18 mouse cellular contexts compared by ENCODE assay signal in genomic region chr19:12585310-12585709, GRCm38 (mm10). TPM values are rescaled to one million over a fixed set of nuclear protein-coding genes. Genes with fewer than 3 reads are reported as not detected.
DNase-seq lines count a peak whose midpoint lies in the region; ATAC-seq and TF ChIP-seq lines count a peak whose summit lies in the region.
"Had no signal": no experiment of that assay in that cellular context is flagged by ENCODE, and none has a peak within 500 bp of the region (broad histone marks: within the 10 kb centered on the region; RNA-seq: fewer than 3 reads in every experiment).

No protein-coding gene starts in this region.

- peaks cover 90% of the 10 kb centered on the region for H3K79me2 ChIP-seq in macrophage (ENCODE audit: inconsistent target)

- no peak for TF ChIP-seq POLR2A in spleen, adult 2 months (IDR thresholded peaks at IDR 0.05; ENCODE audit: low read depth, low read length)

- no peak overlapping the region for H3K4me2 ChIP-seq in heart, embryonic 12.5 days
- no peak overlapping the region for H3K4me2 ChIP-seq in hindbrain, postnatal 0 days (ENCODE audit: low read depth, low read length)
- H3K4me2 ChIP-seq: forebrain, embryonic 15.5 days; midbrain, embryonic 13.5 days had no signal

- no peak for ATAC-seq in heart, embryonic 12.5 days (ENCODE audit: insufficient number of reproducible peaks, low FRiP score)
- ATAC-seq in hindbrain, postnatal 0 days: no peak
- ATAC-seq: forebrain, embryonic 15.5 days; midbrain, embryonic 13.5 days had no signal

- 59% methylated on average over 4 of the region's 4 CpGs for WGBS in heart, embryonic 12.5 days
- 53% methylated on average over 4 of the region's 4 CpGs for WGBS in spleen, adult 2 months
- WGBS in macrophage (ENCODE audit: missing documents): 8% methylated on average over 4 of the region's 4 CpGs
- 81% methylated on average over 4 of the region's 4 CpGs for WGBS in hindbrain, postnatal 0 days

- no peaks in the 10 kb centered on the region for H3K9me3 ChIP-seq in heart, embryonic 12.5 days (replicated peaks)
- no peaks in the 10 kb centered on the region for H3K9me3 ChIP-seq in hindbrain, postnatal 0 days (ENCODE audit: low read length)
- H3K9me3 ChIP-seq: embryonic facial prominence, embryonic 10.5 days; forebrain, embryonic 15.5 days; midbrain, embryonic 13.5 days had no signal

- H3K36me3 ChIP-seq in heart, embryonic 12.5 days: peaks cover 16% of the 10 kb centered on the region; the same call in 1 of the 2 replicates
- peaks cover 24% of the 10 kb centered on the region for H3K36me3 ChIP-seq in spleen, adult 2 months (ENCODE audit: control insufficient read depth, insufficient read depth, low read length)
- H3K36me3 ChIP-seq in macrophage (ENCODE audit: inconsistent target): 0 out of 2 replicates have a peak, but pooled peaks cover 12% of the 10 kb centered on the region
- H3K36me3 ChIP-seq in hindbrain, postnatal 0 days (ENCODE audit: insufficient read depth, low read length): no peaks in the 10 kb centered on the region
- H3K36me3 ChIP-seq: forebrain, embryonic 15.5 days had no signal

- no peak overlapping the region for H3K9ac ChIP-seq in heart, embryonic 12.5 days
- no peak overlapping the region for H3K9ac ChIP-seq in hindbrain, postnatal 0 days (replicated peaks; ENCODE audit: low read length)
- H3K9ac ChIP-seq: forebrain, embryonic 15.5 days; midbrain, embryonic 13.5 days had no signal

- no peak for TF ChIP-seq CTCF in spleen, adult 2 months (IDR thresholded peaks at IDR 0.05; ENCODE audit: extremely low read depth, insufficient read depth, insufficient read length, insufficient replicate concordance)
- TF ChIP-seq CTCF in hindbrain, postnatal 0 days (IDR thresholded peaks at IDR 0.05; ENCODE audit: low read depth): no peak

- no peaks in the 10 kb centered on the region for H3K4me1 ChIP-seq in heart, embryonic 12.5 days (replicated peaks)
- H3K4me1 ChIP-seq in spleen, adult 2 months (ENCODE audit: control insufficient read depth, insufficient read depth, insufficient read length): no peaks in the 10 kb centered on the region; the same call in 1 of the 2 replicates
- H3K4me1 ChIP-seq in hindbrain, postnatal 0 days (ENCODE audit: insufficient read depth, low read length): no peaks in the 10 kb centered on the region
- H3K4me1 ChIP-seq: embryonic facial prominence, embryonic 10.5 days; forebrain, embryonic 15.5 days; midbrain, embryonic 13.5 days had no signal

- DNase-seq in heart, adult 9 months (ENCODE audit: low spot score in 2 of 2): peak; percentile 50 to 66
- no peak for DNase-seq in spleen, adult 2 months (ENCODE audit: low read depth in 1 of 2, low spot score in 2 of 2)
- no peak for DNase-seq in spleen, adult 12 weeks (ENCODE audit: low spot score)
- DNase-seq in cerebellum, adult 11 months: no peak
- no peak for DNase-seq in hindbrain, postnatal 0 days (ENCODE audit: low spot score)
- DNase-seq: adrenal gland, postnatal 25 days; cerebellum, postnatal 25 days; gastrocnemius, postnatal 10 days had no signal

- no peak overlapping the region for H3K27ac ChIP-seq in heart, embryonic 12.5 days (ENCODE audit: poor library complexity, severe bottlenecking)
- H3K27ac ChIP-seq in spleen, adult 2 months (ENCODE audit: insufficient read depth, low read length): peak overlapping the region; percentile 1; the same call in 1 of the 2 replicates
- H3K27ac ChIP-seq in macrophage: peak overlapping the region; percentile 78
- no peak overlapping the region for H3K27ac ChIP-seq in hindbrain, postnatal 0 days
- H3K27ac ChIP-seq: embryonic facial prominence, embryonic 10.5 days; forebrain, embryonic 15.5 days; midbrain, embryonic 13.5 days had no signal

- no peak overlapping the region for H3K4me3 ChIP-seq in heart, embryonic 12.5 days
- no peak overlapping the region for H3K4me3 ChIP-seq in spleen, adult 2 months (ENCODE audit: extremely low read depth, insufficient read depth, insufficient read length)
- H3K4me3 ChIP-seq in macrophage (ENCODE audit: inconsistent target): no peak overlapping the region; the same call in 1 of the 2 replicates
- no peak overlapping the region for H3K4me3 ChIP-seq in hindbrain, postnatal 0 days (ENCODE audit: low read length)
- H3K4me3 ChIP-seq: embryonic facial prominence, embryonic 10.5 days; erythroblast, embryonic 14.5 days; forebrain, embryonic 15.5 days; midbrain, embryonic 13.5 days had no signal

- no peaks in the 10 kb centered on the region for H3K27me3 ChIP-seq in heart, embryonic 12.5 days (replicated peaks)
- H3K27me3 ChIP-seq in spleen, adult 2 months (ENCODE audit: control insufficient read depth, insufficient read depth, low read length): no peaks in the 10 kb centered on the region
- H3K27me3 ChIP-seq in hindbrain, postnatal 0 days (ENCODE audit: insufficient read depth, low read length): no peaks in the 10 kb centered on the region
- H3K27me3 ChIP-seq: forebrain, embryonic 15.5 days; midbrain, embryonic 13.5 days had no signal

RNA-seq across cellular contexts. Expression of gene Gm4952, which starts 14.5 kb away (rescaled TPM):
- 0.08 and 0.15 TPM in 2 replicates for polyA plus RNA-seq in heart, embryonic 12.5 days (2016; fragmentation: Nextera tagmentation; extraction: Ambion mirVana)
- not detected in 2 replicates for polyA plus RNA-seq in spleen, adult 2 months (2012; rRNA removed)
- under 1 TPM in 1 of 26 experiments, not detected in 25; 0.58 TPM for total RNA-seq in macrophage (2018; cell fraction: chromatin; rRNA removed)
- total RNA-seq in macrophage (2018; cell fraction: cytosol; rRNA removed): under 1 TPM in 1 of 26 experiments, not detected in 25; 0.03 TPM
- 1 to 10 TPM in 1 of 26 experiments, not detected in 25; 1.1 TPM for total RNA-seq in macrophage (2018; cell fraction: nucleus; rRNA removed)
- not detected in 3 replicates for polyA plus RNA-seq in macrophage (2018)
- 0.14 TPM in 1 of 2 replicates, not detected in the other for total RNA-seq in hindbrain, postnatal 0 days (2014; rRNA removed)
- 0.30 and 0.43 TPM in 2 replicates for polyA plus RNA-seq in hindbrain, postnatal 0 days (2015; fragmentation: Nextera tagmentation; extraction: Ambion mirVana)
- total RNA-seq: adrenal gland, postnatal 25 days; gastrocnemius, postnatal 10 days; layer of hippocampus, adult 8-10 months; left cerebral cortex, postnatal 10 days had no signal
- polyA plus RNA-seq: embryonic facial prominence, embryonic 10.5 days; erythroblast, embryonic 14.5 days; forebrain, embryonic 15.5 days; heart, embryonic 16.5 days; midbrain, embryonic 13.5 days had no signal

RNA-seq across cellular contexts. Expression of gene Fam111a, which starts 39.8 kb away (rescaled TPM):
- 21.0 and 21.8 TPM in 2 replicates for polyA plus RNA-seq in heart, embryonic 12.5 days (2016; fragmentation: Nextera tagmentation; extraction: Ambion mirVana)
- 4.9 and 6.4 TPM in 2 replicates for polyA plus RNA-seq in spleen, adult 2 months (2012; rRNA removed)
- total RNA-seq in macrophage (2018; cell fraction: chromatin; rRNA removed): 10 to 100 TPM in 25 of 26 experiments, 1 to 10 TPM in 1; 7.4 to 79.6 (median 40.6) TPM
- total RNA-seq in macrophage (2018; cell fraction: cytosol; rRNA removed): 10 to 100 TPM; 36.0 to 74.7 (median 60.7) TPM
- 100 to 1,000 TPM in 2 of 26 experiments, 10 to 100 TPM in 24; 26.5 to 166 (median 46.1) TPM for total RNA-seq in macrophage (2018; cell fraction: nucleus; rRNA removed)
- 55.9 to 176 TPM (median 125 TPM) in 3 replicates for polyA plus RNA-seq in macrophage (2018)
- 1.9 and 4.8 TPM in 2 replicates for total RNA-seq in hindbrain, postnatal 0 days (2014; rRNA removed)
- 3.2 and 3.3 TPM in 2 replicates for polyA plus RNA-seq in hindbrain, postnatal 0 days (2015; fragmentation: Nextera tagmentation; extraction: Ambion mirVana)

RNA-seq across cellular contexts. Expression of gene Glyat, which starts 47.8 kb away (rescaled TPM):
- polyA plus RNA-seq in heart, embryonic 12.5 days (2016; fragmentation: Nextera tagmentation; extraction: Ambion mirVana): not detected in 2 replicates
- polyA plus RNA-seq in spleen, adult 2 months (2012; rRNA removed): not detected in 2 replicates
- total RNA-seq in macrophage (2018; cell fraction: chromatin; rRNA removed): not detected
- total RNA-seq in macrophage (2018; cell fraction: cytosol; rRNA removed): not detected
- total RNA-seq in macrophage (2018; cell fraction: nucleus; rRNA removed): not detected
- not detected in 3 replicates for polyA plus RNA-seq in macrophage (2018)
- not detected in 2 replicates for total RNA-seq in hindbrain, postnatal 0 days (2014; rRNA removed)
- polyA plus RNA-seq in hindbrain, postnatal 0 days (2015; fragmentation: Nextera tagmentation; extraction: Ambion mirVana): 0.05 TPM in 1 of 2 replicates, not detected in the other
- total RNA-seq: adrenal gland, postnatal 25 days; gastrocnemius, postnatal 10 days; left cerebral cortex, postnatal 10 days had no signal
- polyA plus RNA-seq: embryonic facial prominence, embryonic 10.5 days; erythroblast, embryonic 14.5 days; forebrain, embryonic 15.5 days; heart, embryonic 16.5 days; lung, embryonic 16.5 days; midbrain, embryonic 13.5 days had no signal

Comparison
In these comparisons a context has a peak if more than half of its experiments do, and no peak if none do; other contexts are left out.
1. DNase-seq: peak in heart, adult 9 months (2 of 2); none in spleen, adult 2 months (0 of 2), spleen, adult 12 weeks (single experiment), cerebellum, adult 11 months (single experiment) and hindbrain, postnatal 0 days (single experiment).
2. H3K27ac ChIP-seq: peak in spleen, adult 2 months (single experiment) and macrophage (single experiment); none in heart, embryonic 12.5 days (single experiment) and hindbrain, postnatal 0 days (single experiment).